Mouse (Mus musculus) 416B (cell line): ENCODE measurements at regions not wholly inside any gene's neighbourhood (a gene's known extent, or its start where the extent isn't known, plus 50 kb on each side); places are given as distances from the start of the nearest gene placed in this dataset.
A peak's percentile ranks its signal among the peaks of the same experiment; 100 is the strongest.

ENCODE experiments used
- DNase-seq: peaks from one replicate; pipeline ENCODE4 v3.0.0; 2011; ENCODE audit warnings: low read depth

DNA sequence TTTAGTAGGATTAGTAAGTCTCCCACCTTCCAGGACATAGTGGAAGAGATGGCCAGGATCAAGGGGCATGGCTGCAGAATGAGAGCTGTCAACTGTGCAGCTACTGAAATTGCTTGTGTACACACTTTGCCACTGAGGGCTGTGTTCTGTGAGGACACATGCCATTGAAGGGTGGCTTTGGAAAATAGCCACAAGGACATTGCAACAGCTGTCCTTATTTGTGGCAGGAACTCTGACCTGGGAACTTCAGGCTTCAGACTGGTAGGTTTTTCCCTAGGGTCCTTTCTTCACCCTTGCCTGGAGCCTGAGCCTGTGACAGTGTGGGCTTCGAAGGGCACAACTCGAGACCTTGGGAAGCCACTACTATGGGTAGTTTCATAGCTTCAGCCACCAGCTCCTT lies 64.2 kb upstream of the Ywhaq start:
- no peak for DNase-seq

DNA sequence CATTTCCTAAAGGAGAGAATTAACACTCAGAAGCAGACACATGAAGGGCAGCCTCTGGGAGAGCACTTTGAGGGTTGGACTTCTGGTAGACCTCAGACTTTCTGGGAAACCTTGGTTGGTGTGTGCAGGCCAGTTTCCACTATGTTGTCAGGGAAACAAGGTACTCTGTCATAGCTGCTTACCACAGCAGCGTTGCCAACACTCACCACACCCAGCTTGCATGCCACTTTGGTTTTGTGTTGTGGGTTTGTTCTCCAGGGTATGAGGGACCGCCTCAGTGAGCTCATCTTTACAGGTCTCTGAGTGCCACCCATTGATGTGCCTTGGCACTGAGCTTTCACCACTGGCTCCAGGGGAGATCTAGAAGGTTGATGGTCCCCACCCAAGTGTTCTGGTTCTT lies 62.8 kb upstream of the Ywhaq start:
- DNase-seq: peak; percentile 18

DNA sequence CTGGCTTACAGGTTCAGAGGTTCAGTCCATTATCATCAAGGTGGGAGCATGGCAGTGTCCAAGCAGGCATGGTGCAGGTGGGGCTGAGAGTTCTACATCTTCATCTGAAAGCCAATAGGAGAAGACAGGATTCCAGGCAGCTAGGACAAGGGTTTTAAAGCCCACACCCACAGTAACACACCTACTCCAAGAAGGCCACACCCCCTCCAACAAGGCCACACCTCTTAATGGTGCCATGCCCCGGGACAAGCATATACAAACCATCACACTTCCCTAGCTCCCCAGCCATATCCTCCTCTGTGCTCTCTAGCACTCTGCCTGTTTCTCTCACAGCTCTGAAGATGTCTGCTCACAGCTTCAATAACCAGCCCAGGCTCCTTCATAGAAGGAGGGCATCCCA lies 61.8 kb upstream of the Ywhaq start:
- no peak for DNase-seq

DNA sequence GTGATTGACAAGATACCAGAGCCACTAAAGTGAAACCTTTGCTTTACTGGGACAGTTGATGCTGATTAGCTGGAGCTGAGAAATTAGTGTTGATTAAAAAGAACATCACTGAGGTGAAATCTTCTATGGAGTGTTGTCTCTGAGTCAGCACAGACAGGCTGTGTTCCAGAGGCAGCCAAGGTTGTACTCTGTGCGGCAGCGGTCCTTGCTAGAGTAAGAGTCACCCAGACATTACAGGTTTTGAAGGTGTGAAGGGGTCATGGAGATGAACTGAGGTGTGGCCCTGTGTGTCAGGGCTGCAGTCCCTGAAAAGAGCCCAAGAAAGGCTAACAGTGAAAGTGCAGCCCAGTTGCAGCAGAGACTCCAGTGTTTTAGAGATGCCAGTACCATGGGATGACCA lies 59.1 kb upstream of the Ywhaq start:
- DNase-seq: no peak

DNA sequence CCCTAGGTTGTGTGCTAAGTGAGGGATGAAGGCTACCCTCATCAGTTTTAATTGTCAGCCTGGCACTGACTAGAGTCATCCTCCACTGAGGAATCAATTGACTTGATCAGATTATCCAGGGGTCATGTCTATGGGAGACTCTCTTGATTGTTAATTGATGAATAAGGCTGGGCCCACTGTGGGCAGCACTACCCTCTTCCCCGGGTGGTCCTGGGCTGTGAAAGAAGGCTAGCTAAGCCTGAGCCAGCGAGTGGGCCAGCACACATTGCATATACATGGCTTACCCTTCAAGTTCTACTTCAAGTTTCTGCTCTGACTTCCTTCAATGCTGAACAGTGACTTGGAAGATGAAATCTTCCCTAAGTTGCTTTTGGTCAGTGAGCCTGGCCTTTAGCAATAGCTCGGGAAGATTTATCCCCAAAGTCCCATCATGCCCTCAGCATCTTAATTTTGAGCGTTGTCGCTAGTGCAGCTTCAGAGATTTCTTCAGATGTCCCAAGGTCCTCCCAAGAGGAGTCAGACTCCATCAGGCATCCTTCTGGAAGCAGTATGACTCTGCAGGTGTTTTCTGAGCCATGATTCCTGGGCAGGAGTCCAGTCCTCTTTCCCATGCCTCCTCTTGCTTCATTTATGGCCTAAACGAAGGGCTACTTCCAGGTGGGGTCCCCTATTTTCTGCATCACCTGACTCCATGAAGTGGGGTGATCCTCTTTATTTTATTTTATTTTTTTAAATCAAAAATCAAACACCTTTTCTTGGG lies 55.7 kb upstream of the Ywhaq start:
- no peak for DNase-seq

DNA sequence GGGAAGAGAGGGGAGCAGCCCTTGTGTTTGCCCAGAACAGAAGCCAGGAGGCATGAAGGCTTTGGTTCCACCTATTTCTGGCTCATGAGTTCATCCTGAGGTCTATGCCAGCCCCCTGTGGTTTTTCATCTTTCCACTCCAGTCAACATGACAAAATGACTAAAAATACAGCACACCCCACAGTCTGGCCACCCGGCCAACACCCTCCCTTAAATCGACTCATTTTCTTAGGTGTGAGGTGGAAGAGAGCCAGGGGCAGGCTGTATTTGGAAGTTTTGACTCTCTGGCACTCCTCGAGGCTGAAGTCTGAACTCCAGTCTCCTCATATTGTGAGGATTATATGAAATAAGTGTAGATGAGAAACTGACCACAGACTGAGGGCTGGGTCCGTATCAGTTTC lies 55.0 kb upstream of the Ywhaq start:
- DNase-seq: peak; percentile 61

DNA sequence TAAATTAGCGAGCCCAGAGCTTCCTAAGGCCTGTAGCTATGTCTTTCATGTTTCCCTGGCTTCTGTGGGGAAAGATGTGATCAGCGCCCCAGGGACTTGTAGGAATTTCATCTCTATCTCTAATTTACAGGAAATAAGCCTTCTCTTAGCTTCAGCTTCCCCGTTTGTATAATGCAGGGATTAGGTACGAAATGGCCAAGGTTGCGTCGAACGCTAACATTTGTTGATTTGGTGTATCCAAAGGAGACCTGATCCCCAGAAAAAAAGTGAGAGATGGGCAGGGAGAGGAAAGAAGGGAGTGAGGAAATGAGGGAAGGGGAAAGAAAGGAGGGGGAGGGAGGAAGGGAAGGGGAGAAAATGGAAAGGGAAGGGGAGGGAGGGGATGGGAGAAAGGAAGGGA lies 54.5 kb upstream of the Ywhaq start:
- no peak for DNase-seq

DNA sequence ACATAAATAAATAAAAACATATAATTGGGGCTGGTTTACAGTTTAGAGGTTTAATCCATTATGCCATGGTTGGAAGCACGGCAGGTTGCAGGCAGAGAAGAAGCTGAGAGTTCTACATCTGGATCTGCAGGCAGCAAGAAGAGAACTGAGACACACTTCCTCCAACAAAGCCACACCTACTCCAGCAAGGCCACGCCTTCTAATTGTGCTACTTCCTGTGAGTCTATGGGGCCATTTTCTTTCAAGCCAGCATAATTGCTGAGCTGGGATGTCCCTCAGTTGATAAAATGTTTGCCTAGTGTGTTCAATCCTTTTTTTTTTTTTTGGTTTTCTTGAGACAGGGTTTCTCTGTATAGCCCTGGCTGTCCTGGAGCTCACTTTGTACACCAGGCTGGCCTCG lies 52.8 kb upstream of the Ywhaq start:
- peak; percentile 9 for DNase-seq
